Mouse (Mus musculus) heart, embryonic 12.5 days (tissue): ENCODE data around the gene Plekhh1. TPM values are rescaled to one million over a fixed set of nuclear protein-coding genes. Genes with fewer than 3 reads are reported as not detected.

ENCODE experiments used
- ATAC-seq: fragments of 200-750 bp; cut with Nextera tagmentation; 2 replicates; pipeline ENCODE4 v1.8.0; 2017; ENCODE audit warnings: moderate TSS enrichment, moderate library complexity; ENCODE audit not compliant: insufficient number of reproducible peaks, low FRiP score
- H3K27ac ChIP-seq: fragments of 300-500 bp; sonication (generic); 2 replicates; pipeline ENCODE4 v1.5.1; 2016; ENCODE audit warnings: mild to moderate bottlenecking, moderate library complexity; ENCODE audit not compliant: poor library complexity, severe bottlenecking
- H3K27me3 ChIP-seq: fragments of 300-500 bp; sonication (generic); replicated peaks from 2 replicates; pipeline ENCODE4 v1.6.1; 2016; ENCODE audit warnings: mild to moderate bottlenecking, moderate library complexity
- H3K36me3 ChIP-seq: fragments of 300-500 bp; sonication (generic); 2 replicates; pipeline ENCODE4 v1.6.1; 2016; ENCODE audit warnings: mild to moderate bottlenecking, moderate library complexity
- H3K4me1 ChIP-seq: fragments of 300-500 bp; sonication (generic); replicated peaks from 2 replicates; pipeline ENCODE4 v1.6.1; 2016; ENCODE audit warnings: mild to moderate bottlenecking
- H3K4me2 ChIP-seq: fragments of 300-500 bp; sonication (generic); 2 replicates; pipeline ENCODE4 v1.6.1; 2016; ENCODE audit warnings: mild to moderate bottlenecking, moderate library complexity
- H3K4me3 ChIP-seq: fragments of 300-500 bp; sonication (generic); 2 replicates; pipeline ENCODE4 v1.5.1; 2016; ENCODE audit warnings: mild to moderate bottlenecking
- H3K9ac ChIP-seq: fragments of 300-500 bp; sonication (generic); 2 replicates; pipeline ENCODE4 v1.6.1; 2016; ENCODE audit warnings: mild to moderate bottlenecking, moderate library complexity
- H3K9me3 ChIP-seq: fragments of 300-500 bp; sonication (generic); replicated peaks from 2 replicates; pipeline ENCODE4 v1.6.1; 2016; ENCODE audit warnings: mild to moderate bottlenecking, moderate library complexity
- WGBS: fragments of 180-500 bp; shearing (Covaris S2); methylation state at CpG from one replicate; pipeline ENCODE4 v1.1.7; 2016; 5-methylcytosine and 5-hydroxymethylcytosine counted together
- polyA plus RNA-seq: library from polyadenylated mRNA; unstranded; fragments of >200 nt; fragmentation: Nextera tagmentation; extraction: Ambion mirVana; gene quantifications from 2 replicates; pipeline ENCODE4 v1.2.1, GENCODE M21; 2016

The Plekhh1 gene
- 5.3 and 5.8 TPM in 2 replicates for polyA plus RNA-seq

DNA sequence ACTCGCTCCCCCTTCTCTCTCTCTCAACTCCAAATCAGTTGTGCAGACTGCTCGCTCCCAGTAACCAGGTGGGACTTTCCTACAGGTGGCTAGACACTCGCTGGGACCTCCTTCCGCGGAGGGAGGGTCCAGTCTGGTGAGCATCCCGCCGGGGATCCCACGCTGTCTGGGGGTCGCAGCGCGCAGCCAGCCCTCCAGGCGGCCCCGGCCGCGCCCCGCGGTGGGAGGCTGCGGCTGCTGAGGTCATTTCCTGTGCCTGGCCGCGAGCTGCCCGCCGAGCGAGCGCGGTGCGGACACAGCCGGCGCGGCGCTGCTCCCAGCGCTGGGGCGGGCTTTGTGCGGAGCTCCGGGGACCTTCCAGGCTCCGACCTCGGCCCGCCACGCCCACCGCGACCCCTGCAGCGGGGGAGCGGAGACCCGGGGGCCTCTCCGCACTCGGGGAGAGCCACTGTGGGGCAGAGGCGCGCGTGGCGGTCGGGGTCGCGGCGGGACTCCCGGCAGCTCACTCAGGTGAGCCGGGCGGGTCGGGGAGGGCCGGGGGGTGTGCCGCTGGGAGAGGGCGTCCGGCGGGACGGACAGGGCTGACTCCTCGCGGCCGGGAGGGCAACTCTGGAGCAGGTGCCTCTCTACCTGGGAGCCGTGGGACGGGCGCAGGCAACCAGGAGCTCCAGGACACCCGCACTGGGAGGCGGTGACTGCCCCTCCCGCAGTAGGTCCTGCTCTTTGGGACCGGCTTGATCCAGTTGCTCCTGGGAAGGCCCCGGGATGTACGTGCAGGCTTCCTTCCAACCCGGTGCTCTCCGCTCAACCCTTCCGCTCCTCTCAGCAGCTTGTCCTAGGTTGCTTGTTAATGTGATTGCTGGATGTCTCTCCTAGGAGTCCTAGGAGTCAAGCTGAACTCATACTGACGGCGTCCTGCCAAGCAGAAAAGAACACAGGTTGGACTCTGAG, at the start of gene Plekhh1:
Gene Plekhh1, plus strand, starts transcription at position 253 of the 951 bp plus-strand sequence.
- ATAC-seq, result peak; percentile 89
- no peaks in the 10 kb centered on the region for H3K36me3 ChIP-seq
- under 1% methylated on average over 80 of the region's 80 CpGs for WGBS

DNA sequence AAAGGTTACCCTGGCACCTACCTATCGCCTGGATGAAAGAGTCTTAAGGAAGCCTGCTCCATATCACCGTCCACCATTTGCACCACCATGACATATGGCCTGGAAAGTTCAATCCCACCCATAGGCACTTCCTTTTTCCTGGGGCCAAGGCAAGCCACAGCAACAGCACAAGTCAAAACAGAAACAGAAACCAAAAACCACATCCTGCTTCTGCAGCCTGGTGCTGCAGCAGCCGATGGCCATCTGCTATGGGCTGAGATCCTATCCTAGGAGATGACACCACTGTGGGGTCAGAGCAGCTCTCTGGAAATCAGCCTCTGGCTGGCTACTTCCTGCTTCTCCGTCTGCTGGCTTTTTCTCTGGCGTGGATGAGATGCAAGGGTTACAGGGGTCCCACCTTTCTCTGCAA, 48.3 kb upstream of the Plekhh1 start:
- ATAC-seq, result no peak
- H3K27ac ChIP-seq, result no peak overlapping the region
- no peaks in the 10 kb centered on the region for H3K27me3 ChIP-seq
- H3K4me1 ChIP-seq, result peaks cover 19% of the 10 kb centered on the region
- no peaks in the 10 kb centered on the region for H3K36me3 ChIP-seq
- no peak overlapping the region for H3K4me2 ChIP-seq
- no peaks in the 10 kb centered on the region for H3K9me3 ChIP-seq
- H3K9ac ChIP-seq, result no peak overlapping the region
- H3K4me3 ChIP-seq, result no peak overlapping the region
- WGBS, result 57% methylated on average over 5 of the region's 5 CpGs

More for the DNA sequence above, at the start of gene Plekhh1:
- Histone ChIP-seq H3K4me1 (peaks cover 7% of the 10 kb centered on the region), H3K4me2 (peak within 1 kb of the TSS; percentile 92), H3K27me3 (no peaks in the 10 kb centered on the region), H3K9ac (peak within 1 kb of the TSS; percentile 86), H3K4me3 (peak within 1 kb of the TSS; percentile 73), H3K27ac (peak within 1 kb of the TSS; percentile 30; the same call in 1 of the 2 replicates), H3K9me3 (no peaks in the 10 kb centered on the region)

DNA sequence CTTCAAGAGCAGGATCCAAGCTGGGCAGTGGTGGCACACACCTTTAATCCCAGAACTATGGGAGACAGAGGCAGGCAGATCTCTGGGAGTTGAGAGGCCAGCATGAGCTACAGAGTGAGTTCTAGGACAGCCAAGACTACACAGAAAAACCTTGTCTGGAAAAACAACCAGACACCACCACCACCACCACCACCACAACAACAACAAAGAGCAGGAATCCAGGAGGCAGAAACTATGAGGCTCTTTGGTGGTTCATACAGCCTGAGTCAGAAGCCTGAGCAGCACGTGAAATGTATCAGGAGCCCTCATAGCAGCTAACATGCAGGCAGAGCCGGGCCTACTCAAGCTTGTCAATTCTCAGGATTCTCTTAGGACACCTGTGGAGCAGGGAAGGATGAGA, 47.8 kb upstream of the Plekhh1 start:
- Histone ChIP-seq H3K27me3 (no peaks in the 10 kb centered on the region), H3K4me1 (peaks cover 19% of the 10 kb centered on the region), H3K9ac (no peak overlapping the region), H3K4me2 (no peak overlapping the region), H3K4me3 (no peak overlapping the region), H3K36me3 (no peaks in the 10 kb centered on the region), H3K27ac (no peak overlapping the region), H3K9me3 (no peaks in the 10 kb centered on the region)
- 69% methylated on average over 2 of the region's 2 CpGs for WGBS
- no peak for ATAC-seq

DNA sequence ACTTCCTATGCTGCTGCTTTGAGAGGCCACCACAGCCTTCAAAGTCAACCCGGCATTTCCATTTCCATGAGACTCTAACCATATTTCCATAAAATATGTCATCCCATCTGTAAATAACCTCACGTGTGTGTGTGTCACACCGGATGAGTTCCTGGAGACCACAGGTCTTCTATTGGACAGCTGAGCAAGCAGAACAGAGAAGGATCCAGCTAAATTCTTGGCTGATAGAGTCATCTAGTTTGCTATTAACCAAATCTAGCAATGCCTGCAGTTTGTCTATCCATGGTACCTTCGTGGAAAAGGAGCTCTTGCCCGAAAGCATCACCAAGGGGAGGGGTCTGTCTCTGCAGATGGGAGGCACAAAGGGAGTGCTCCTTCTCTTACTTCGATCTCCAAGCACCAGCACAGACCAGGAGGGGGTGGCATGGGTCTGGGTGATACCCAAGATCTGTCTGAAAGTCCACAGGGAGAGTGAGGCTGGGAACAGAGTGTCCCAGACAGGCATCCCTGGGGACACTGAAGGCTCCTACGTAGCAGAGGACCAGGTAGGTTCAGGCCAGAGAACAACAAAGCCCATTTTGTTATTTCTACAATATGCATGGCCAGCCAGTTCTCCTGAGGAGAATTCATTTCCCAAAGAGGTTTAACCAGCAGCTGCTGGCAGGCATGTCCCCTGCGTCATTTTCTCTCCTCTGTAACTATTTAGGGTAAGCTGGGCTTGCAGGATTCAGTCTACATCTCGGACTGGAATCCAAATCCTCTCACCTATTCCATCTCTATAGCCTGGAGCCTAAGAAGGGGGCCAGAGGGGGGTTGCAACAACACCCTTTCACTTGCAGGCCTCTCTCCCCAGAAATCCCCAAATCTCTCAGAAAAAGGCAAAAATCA, 46.8 kb upstream of the Plekhh1 start:
- no peak overlapping the region for H3K27ac ChIP-seq
- H3K36me3 ChIP-seq, result no peaks in the 10 kb centered on the region
- no peak overlapping the region for H3K4me3 ChIP-seq
- no peak overlapping the region for H3K4me2 ChIP-seq
- H3K9ac ChIP-seq, result no peak overlapping the region
- no peaks in the 10 kb centered on the region for H3K9me3 ChIP-seq
- H3K27me3 ChIP-seq, result no peaks in the 10 kb centered on the region
- WGBS, result 63% methylated on average over 9 of the region's 9 CpGs
- peaks cover 19% of the 10 kb centered on the region for H3K4me1 ChIP-seq
- ATAC-seq, result no peak

DNA sequence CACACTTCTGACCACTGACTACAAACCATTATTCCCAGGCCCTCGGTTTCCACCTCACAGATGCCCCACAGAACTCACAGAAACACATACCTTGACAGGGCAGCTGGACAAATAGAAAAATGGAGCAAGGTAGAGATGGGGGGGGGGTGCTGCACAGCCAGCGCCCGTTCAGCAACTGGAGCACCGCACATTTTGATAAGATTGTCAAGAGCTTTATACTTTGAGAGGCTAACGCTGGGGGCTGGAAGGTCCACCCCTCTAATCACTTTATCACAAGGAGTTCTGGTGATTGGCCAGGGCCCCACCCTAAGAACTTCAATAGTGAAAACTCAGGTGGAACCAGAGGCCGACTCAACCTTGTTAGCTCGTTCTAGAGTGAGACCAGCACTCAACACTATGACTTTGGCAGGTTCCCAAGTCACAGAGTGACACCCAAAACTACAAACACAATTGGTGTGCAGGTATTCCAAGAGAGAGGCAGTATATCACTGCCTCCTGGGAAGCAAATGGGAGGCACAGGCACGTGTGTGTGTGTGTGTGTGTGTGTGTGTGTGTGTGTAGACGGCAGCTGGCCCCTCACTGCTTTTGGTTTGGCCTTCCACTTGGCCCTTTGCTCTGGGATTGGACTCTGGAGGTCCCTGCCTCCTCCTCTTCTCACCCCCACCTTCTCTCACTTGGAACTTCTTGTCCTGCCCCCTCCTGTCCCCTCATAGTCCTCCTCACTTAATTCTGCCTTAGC, 45.5 kb upstream of the Plekhh1 start:
- H3K9me3 ChIP-seq, result no peaks in the 10 kb centered on the region
- H3K27me3 ChIP-seq, result no peaks in the 10 kb centered on the region; the same call in 1 of the 2 replicates
- peaks cover 13% of the 10 kb centered on the region for H3K4me1 ChIP-seq
- no peak overlapping the region for H3K4me3 ChIP-seq
- 49% methylated on average over 8 of the region's 9 CpGs for WGBS
- no peak overlapping the region for H3K9ac ChIP-seq
- no peaks in the 10 kb centered on the region for H3K36me3 ChIP-seq
- no peak overlapping the region for H3K27ac ChIP-seq
- H3K4me2 ChIP-seq, result no peak overlapping the region
- 0 out of 2 replicates have a peak, but pooled peaks have one; percentile 15 for ATAC-seq

DNA sequence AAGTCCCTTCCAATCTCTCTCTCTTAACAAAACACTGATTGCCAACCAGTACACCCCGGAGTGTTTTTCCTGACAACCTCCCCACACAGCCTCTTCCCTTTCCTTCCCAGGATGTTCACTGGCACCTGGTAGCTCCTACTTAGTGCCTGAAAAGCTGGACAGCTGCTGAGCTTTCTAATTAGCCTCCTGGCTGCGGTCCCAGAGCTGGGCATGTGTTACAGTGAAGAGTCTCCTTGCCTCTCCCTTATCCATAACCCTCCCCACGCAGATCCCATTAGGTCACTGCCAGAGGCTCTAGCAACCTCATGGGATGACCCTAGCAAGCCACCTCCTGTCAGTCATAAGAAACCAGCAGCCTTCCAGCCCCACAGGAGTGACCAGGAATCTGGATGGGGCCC, 44.9 kb upstream of the Plekhh1 start:
- no peak overlapping the region for H3K27ac ChIP-seq

DNA sequence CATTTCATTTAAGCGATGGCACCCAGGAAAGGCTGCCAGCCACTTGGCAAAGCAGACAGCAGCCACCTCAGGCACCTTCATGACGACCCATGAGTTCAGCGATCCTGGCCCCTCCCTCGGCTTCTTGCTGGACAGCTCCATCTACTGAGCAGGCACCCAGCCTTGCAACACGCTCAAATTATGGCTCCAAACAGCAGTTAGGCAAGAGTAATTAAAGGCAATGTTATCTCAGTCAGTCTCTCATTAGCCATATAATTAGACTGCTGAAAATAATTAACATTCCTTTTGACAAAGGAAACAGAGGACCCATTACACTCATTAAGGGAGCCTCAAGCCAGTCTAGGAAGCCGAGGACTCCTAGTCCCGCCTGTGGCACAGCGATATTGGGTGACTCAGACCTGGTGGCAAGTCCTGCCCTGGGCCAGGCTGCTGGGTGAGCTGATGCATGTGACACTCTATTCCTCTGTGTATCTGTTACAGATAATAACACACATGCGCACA, 41.3 kb upstream of the Plekhh1 start:
- Histone ChIP-seq H3K27me3 (no peaks in the 10 kb centered on the region; the same call in 1 of the 2 replicates), H3K4me3 (no peak overlapping the region), H3K27ac (no peak overlapping the region), H3K36me3 (no peaks in the 10 kb centered on the region), H3K9me3 (no peaks in the 10 kb centered on the region), H3K9ac (no peak overlapping the region), H3K4me1 (peaks cover 13% of the 10 kb centered on the region), H3K4me2 (no peak overlapping the region)
- WGBS, result 59% methylated on average over 9 of the region's 9 CpGs
- no peak for ATAC-seq

More for the DNA sequence above, 44.9 kb upstream of the Plekhh1 start:
- Histone ChIP-seq H3K4me1 (peaks cover 13% of the 10 kb centered on the region), H3K9me3 (no peaks in the 10 kb centered on the region), H3K4me2 (no peak overlapping the region), H3K4me3 (no peak overlapping the region), H3K9ac (no peak overlapping the region), H3K36me3 (no peaks in the 10 kb centered on the region), H3K27me3 (no peaks in the 10 kb centered on the region; the same call in 1 of the 2 replicates)
- 24% methylated on average over 3 of the region's 3 CpGs for WGBS
- peak; percentile 22; the same call in 1 of the 2 replicates for ATAC-seq

DNA sequence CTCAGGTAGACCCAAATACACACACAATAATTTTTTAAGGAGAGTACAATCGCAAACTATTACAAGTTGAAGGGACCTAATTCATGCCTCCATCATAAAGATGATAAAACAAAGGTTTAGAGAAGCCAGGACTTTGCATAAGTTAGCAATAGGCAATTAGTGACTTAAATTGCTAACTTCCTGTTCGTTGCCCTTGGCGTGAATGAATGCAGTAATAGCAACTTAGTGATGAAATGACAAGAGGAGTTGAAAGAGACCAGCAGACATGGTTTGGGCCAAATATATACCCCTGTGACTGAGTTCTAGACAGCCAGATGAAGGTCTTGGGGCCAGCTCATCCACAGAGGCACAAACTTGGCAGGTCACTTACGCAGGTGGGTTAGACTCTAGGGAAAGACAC, 32.7 kb upstream of the Plekhh1 start:
- Histone ChIP-seq H3K27ac (no peak overlapping the region), H3K4me2 (no peak overlapping the region), H3K36me3 (no peaks in the 10 kb centered on the region), H3K9me3 (no peaks in the 10 kb centered on the region), H3K9ac (no peak overlapping the region), H3K4me1 (no peaks in the 10 kb centered on the region), H3K27me3 (0 out of 2 replicates have a peak, but pooled peaks cover 3% of the 10 kb centered on the region), H3K4me3 (no peak overlapping the region)
- ATAC-seq, result no peak
- 82% methylated on average over 4 of the region's 4 CpGs for WGBS

DNA sequence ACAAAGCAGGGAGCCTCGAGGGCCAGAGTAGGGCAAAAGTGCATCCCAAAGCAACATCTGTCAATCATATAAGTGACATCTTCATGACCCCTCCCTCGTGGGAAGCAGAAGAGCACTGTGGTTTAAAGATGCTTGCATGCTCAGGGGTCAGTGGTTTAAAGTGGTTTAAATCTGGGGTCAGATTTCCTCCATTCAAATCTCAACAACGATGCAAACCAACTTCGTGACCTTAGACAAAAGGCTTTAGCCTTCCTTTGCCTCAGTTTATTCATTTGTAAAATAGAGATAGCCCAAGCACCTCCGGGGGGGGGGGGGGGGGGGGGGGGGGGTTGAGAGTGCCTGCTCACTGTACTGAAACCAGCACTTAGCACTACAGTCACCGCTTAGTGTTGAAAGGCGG, 32.3 kb upstream of the Plekhh1 start:
- Histone ChIP-seq H3K9ac (no peak overlapping the region), H3K27me3 (0 out of 2 replicates have a peak, but pooled peaks cover 3% of the 10 kb centered on the region), H3K4me1 (no peaks in the 10 kb centered on the region), H3K4me2 (no peak overlapping the region), H3K4me3 (no peak overlapping the region), H3K27ac (no peak overlapping the region), H3K9me3 (no peaks in the 10 kb centered on the region), H3K36me3 (no peaks in the 10 kb centered on the region)
- 37% methylated on average over 7 of the region's 7 CpGs for WGBS
- ATAC-seq, result no peak

DNA sequence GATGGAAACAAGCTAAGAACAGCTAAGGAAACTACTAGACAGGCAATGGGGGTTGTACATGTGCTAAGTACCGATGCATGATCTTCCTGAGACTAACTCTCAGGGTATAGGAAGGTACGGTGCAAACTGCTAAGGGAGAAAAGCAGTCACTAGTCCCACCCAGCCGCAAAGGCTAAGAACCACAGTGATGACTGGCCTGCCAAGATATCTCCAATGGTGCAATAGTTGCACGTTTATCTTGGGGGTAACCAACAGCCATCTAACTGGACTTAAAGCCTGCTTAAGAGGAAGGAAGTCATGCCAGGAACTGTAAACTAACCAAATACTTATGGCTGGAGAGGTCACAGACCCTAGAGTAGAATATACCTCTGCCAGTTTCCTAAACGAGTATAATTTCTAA, 26.6 kb upstream of the Plekhh1 start:
- no peaks in the 10 kb centered on the region for H3K4me1 ChIP-seq
- no peaks in the 10 kb centered on the region for H3K9me3 ChIP-seq
- H3K36me3 ChIP-seq, result no peaks in the 10 kb centered on the region
- no peak for ATAC-seq
- no peak overlapping the region for H3K4me3 ChIP-seq
- no peak overlapping the region for H3K4me2 ChIP-seq
- peaks cover 29% of the 10 kb centered on the region for H3K27me3 ChIP-seq
- no peak overlapping the region for H3K27ac ChIP-seq
- WGBS, result 74% methylated on average over 5 of the region's 5 CpGs
- no peak overlapping the region for H3K9ac ChIP-seq
